Mouse (Mus musculus): Measurements from ENCODE around the gene Comt.

GRCm38 (mm10) chr16:18433341-18433920 is 6.8 kb upstream of the Comt start:
- TF ChIP-seq POLR2A (IDR thresholded peaks at IDR 0.05; ENCODE audit: borderline replicate concordance, control insufficient read depth, low read depth, low read length), result no peak
- TF ChIP-seq CTCF (IDR thresholded peaks at IDR 0.05; ENCODE audit: control insufficient read depth, insufficient read depth, low read length), result no peak

Measured in bone marrow, adult 2 months (tissue).